Mouse (Mus musculus) heart, postnatal 0 days (tissue): ENCODE data around the gene Hs6st2. TPM values are rescaled to one million over a fixed set of nuclear protein-coding genes. Genes with fewer than 3 reads are reported as not detected.

Experiments used
- ATAC-seq: fragments of 200-750 bp; cut with Nextera tagmentation; 2 replicates; pipeline ENCODE4 v1.8.0; 2017; ENCODE audit warnings: low read depth, moderate number of reproducible peaks, moderate library complexity; ENCODE audit not compliant: insufficient read depth
- DNase-seq: peaks from one replicate; pipeline ENCODE4 v3.0.0-alpha.2; 2016; ENCODE audit warnings: low spot score
- H3K27ac ChIP-seq: fragments of 300-500 bp; sonication (generic); 2 replicates; pipeline ENCODE4 v1.5.1; 2014; ENCODE audit warnings: low read depth, mild to moderate bottlenecking
- H3K27me3 ChIP-seq: fragments of 300-500 bp; sonication (generic); 2 replicates; pipeline ENCODE4 v1.6.1; 2014; ENCODE audit warnings: low read length, mixed read lengths; ENCODE audit not compliant: control insufficient read depth, insufficient read depth
- H3K36me3 ChIP-seq: fragments of 300-500 bp; sonication (generic); replicated peaks from 2 replicates; pipeline ENCODE4 v1.6.1; 2014; ENCODE audit warnings: low read length, mixed read lengths; ENCODE audit not compliant: control insufficient read depth, insufficient read depth
- H3K4me1 ChIP-seq: fragments of 300-500 bp; sonication (generic); 2 replicates; pipeline ENCODE4 v1.6.1; 2014; ENCODE audit warnings: antibody characterized with exemption; ENCODE audit not compliant: control insufficient read depth, insufficient read depth
- H3K4me2 ChIP-seq: fragments of 300-500 bp; sonication (generic); 2 replicates; pipeline ENCODE4 v1.6.1; 2014; ENCODE audit warnings: low read depth, mild to moderate bottlenecking, low read length, moderate library complexity
- H3K4me3 ChIP-seq: fragments of 300-500 bp; sonication (generic); 2 replicates; pipeline ENCODE4 v1.5.1; 2014; ENCODE audit warnings: low read depth, low read length
- H3K9ac ChIP-seq: fragments of 300-500 bp; sonication (generic); replicated peaks from 2 replicates; pipeline ENCODE4 v1.6.1; 2014; ENCODE audit warnings: low read depth, low read length, mixed read lengths
- H3K9me3 ChIP-seq: fragments of 300-500 bp; sonication (generic); replicated peaks from 2 replicates; pipeline ENCODE4 v1.6.1; 2016; ENCODE audit warnings: low read length; ENCODE audit not compliant: control insufficient read depth
- CTCF ChIP-seq: IDR thresholded peaks from 2 replicates; pipeline ENCODE4 v1.5.1; 2016; ENCODE audit warnings: antibody characterized with exemption, control low read depth, low read depth
- EP300 ChIP-seq: IDR thresholded peaks from 2 replicates; pipeline ENCODE4 v1.6.1; 2016; ENCODE audit warnings: antibody characterized with exemption, low read depth
- WGBS: fragments of 180-500 bp; shearing (Covaris S2); extraction: QIAGEN DNeasy Blood & Tissue Kit; methylation state at CpG from one replicate; pipeline ENCODE4 v1.1.7; 2014; 5-methylcytosine and 5-hydroxymethylcytosine counted together
- polyA plus RNA-seq: library from polyadenylated mRNA; unstranded; fragments of >200 nt; fragmentation: Nextera tagmentation; extraction: Ambion mirVana; gene quantifications from 2 replicates; pipeline ENCODE4 v1.2.1, GENCODE M21; 2015
- total RNA-seq: library from RNA; depleted of rRNA; stranded (reverse); fragments of >200 nt; gene quantifications from 2 replicates; pipeline ENCODE4 v1.2.3, GENCODE M21; 2014; ENCODE audit warnings: low replicate concordance

Gene Hs6st2
- total and polyA plus RNA-seq, 2 experiments from 2014 or later, result 2.8 to 20.2 TPM

- peak overlapping the region; percentile 46 for H3K4me3 ChIP-seq
- whole genome bisulfite sequencing, result 22% methylated on average over 45 of the region's 46 CpGs
- no peak for DNase-seq
- peak overlapping the region; percentile 83 for H3K4me2 ChIP-seq
- H3K27ac ChIP-seq, result no peak overlapping the region
- H3K9me3 ChIP-seq, result no peaks in the 10 kb centered on the region
- TF ChIP-seq CTCF (no peak), EP300 (no peak)
- H3K27me3 ChIP-seq, result peaks cover 29% of the 10 kb centered on the region; the same call in 1 of the 2 replicates
- no peaks in the 10 kb centered on the region for H3K36me3 ChIP-seq
- ATAC-seq, result no peak; the same call in 1 of the 2 replicates
- H3K9ac ChIP-seq, result no peak overlapping the region
- H3K4me1 ChIP-seq, result no peaks in the 10 kb centered on the region
Observed at GRCm38 (mm10) chrX:51679601-51680427, 1.8 kb downstream of the Hs6st2 start.

DNA sequence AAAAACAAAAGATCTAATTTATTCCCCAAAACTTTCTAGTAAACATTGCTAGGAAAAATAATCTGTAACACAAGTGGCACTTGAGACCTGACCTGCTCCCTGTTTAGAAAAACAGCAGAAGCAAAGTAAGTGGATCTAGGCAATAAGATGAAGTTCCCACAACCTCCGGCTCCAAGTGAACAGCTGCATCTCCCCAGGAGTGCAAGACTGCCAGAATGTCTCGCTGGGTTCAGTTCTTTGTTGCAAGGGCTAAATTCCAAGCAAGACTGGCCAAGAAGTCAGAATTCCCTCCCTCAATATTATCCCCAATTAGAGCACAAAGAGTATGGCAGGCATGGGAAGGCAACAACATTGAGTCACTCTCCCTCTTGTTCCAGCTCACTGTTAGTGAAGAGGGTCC is 23.4 kb downstream of the Hs6st2 start:
- no peak overlapping the region for H3K4me3 ChIP-seq
- no peaks in the 10 kb centered on the region for H3K4me1 ChIP-seq
- ATAC-seq (no peak), DNase-seq (no peak)
- no peak overlapping the region for H3K27ac ChIP-seq
- H3K36me3 ChIP-seq, result no peaks in the 10 kb centered on the region
- no peak overlapping the region for H3K4me2 ChIP-seq
- WGBS, result 61% methylated on average over 2 of the region's 2 CpGs
- no peak for TF ChIP-seq CTCF
- no peak for TF ChIP-seq EP300
- H3K9ac ChIP-seq, result no peak overlapping the region
- H3K9me3 ChIP-seq, result no peaks in the 10 kb centered on the region
- H3K27me3 ChIP-seq, result no peaks in the 10 kb centered on the region

GRCm38 (mm10) chrX:51642661-51643257 is 38.9 kb downstream of the Hs6st2 start:
- no peak for TF ChIP-seq EP300
- no peak for TF ChIP-seq CTCF
- no peak overlapping the region for H3K4me3 ChIP-seq
- H3K4me2 ChIP-seq, result no peak overlapping the region
- no peaks in the 10 kb centered on the region for H3K36me3 ChIP-seq
- DNase-seq (no peak), ATAC-seq (no peak)
- H3K9me3 ChIP-seq, result no peaks in the 10 kb centered on the region
- no peaks in the 10 kb centered on the region for H3K27me3 ChIP-seq
- 81% methylated on average over 3 of the region's 3 CpGs for WGBS
- no peaks in the 10 kb centered on the region for H3K4me1 ChIP-seq
- H3K9ac ChIP-seq, result no peak overlapping the region
- no peak overlapping the region for H3K27ac ChIP-seq

GRCm38 (mm10) chrX:51635756-51636155 is 45.9 kb downstream of the Hs6st2 start:
- Histone ChIP-seq H3K9ac (no peak overlapping the region), H3K9me3 (no peaks in the 10 kb centered on the region), H3K27ac (no peak overlapping the region), H3K4me3 (no peak overlapping the region), H3K27me3 (no peaks in the 10 kb centered on the region), H3K36me3 (no peaks in the 10 kb centered on the region), H3K4me2 (no peak overlapping the region), H3K4me1 (no peaks in the 10 kb centered on the region)
- ATAC-seq, result no peak
- 72% methylated on average over 7 of the region's 7 CpGs for WGBS
- no peak for DNase-seq
- TF ChIP-seq EP300, result no peak
- TF ChIP-seq CTCF, result no peak

- TF ChIP-seq CTCF, result no peak
- no peak for TF ChIP-seq EP300
- WGBS, result 52% methylated on average over 2 of the region's 2 CpGs
- no peak overlapping the region for H3K4me3 ChIP-seq
- H3K27me3 ChIP-seq, result no peaks in the 10 kb centered on the region
- H3K4me2 ChIP-seq, result no peak overlapping the region
- no peaks in the 10 kb centered on the region for H3K4me1 ChIP-seq
- no peaks in the 10 kb centered on the region for H3K36me3 ChIP-seq
- DNase-seq (no peak), ATAC-seq (no peak)
- H3K9ac ChIP-seq, result no peak overlapping the region
- H3K27ac ChIP-seq, result no peak overlapping the region
- no peaks in the 10 kb centered on the region for H3K9me3 ChIP-seq
Observed at GRCm38 (mm10) chrX:51631376-51631775, 50.3 kb downstream of the Hs6st2 start.
